Mouse (Mus musculus) cortical plate, adult 2 months (tissue): ENCODE results near the gene Nobox. TPM values are rescaled to one million over a fixed set of nuclear protein-coding genes. Genes with fewer than 3 reads are reported as not detected.

ENCODE experiments used
- H3K27ac ChIP-seq: fragments of 200-500 bp; 2 replicates; pipeline ENCODE4 v1.5.1; 2012; ENCODE audit warnings: low read length, control low read depth, inconsistent platforms; ENCODE audit not compliant: insufficient read depth
- H3K4me1 ChIP-seq: fragments of 200-500 bp; 2 replicates; pipeline ENCODE4 v1.6.1; 2011; ENCODE audit warnings: low read length; ENCODE audit not compliant: control insufficient read depth, insufficient read depth
- H3K4me3 ChIP-seq: fragments of 200-500 bp; 2 replicates; pipeline ENCODE4 v1.5.1; 2011; ENCODE audit warnings: mild to moderate bottlenecking, low read length, control low read depth; ENCODE audit not compliant: insufficient read depth
- CTCF ChIP-seq: fragments of 200-500 bp; IDR thresholded peaks from 2 replicates; pipeline ENCODE4 v1.5.1; 2011; ENCODE audit warnings: mild to moderate bottlenecking, control low read depth, low read length; ENCODE audit not compliant: insufficient read depth; ENCODE audit errors: extremely low read depth
- POLR2A ChIP-seq: fragments of 200-500 bp; IDR thresholded peaks from 2 replicates; pipeline ENCODE4 v1.6.1; 2011; ENCODE audit warnings: mild to moderate bottlenecking, low read length, control low read depth; ENCODE audit not compliant: insufficient read depth; ENCODE audit errors: extremely low read depth
- polyA plus RNA-seq: library from polyadenylated mRNA; depleted of rRNA; stranded (reverse); fragments of >200 nt; gene quantifications from 2 replicates; pipeline ENCODE4 v1.2.3, GENCODE M21; 2012

The Nobox gene
- polyA plus RNA-seq, 1 experiment, result 0.13 TPM

DNA sequence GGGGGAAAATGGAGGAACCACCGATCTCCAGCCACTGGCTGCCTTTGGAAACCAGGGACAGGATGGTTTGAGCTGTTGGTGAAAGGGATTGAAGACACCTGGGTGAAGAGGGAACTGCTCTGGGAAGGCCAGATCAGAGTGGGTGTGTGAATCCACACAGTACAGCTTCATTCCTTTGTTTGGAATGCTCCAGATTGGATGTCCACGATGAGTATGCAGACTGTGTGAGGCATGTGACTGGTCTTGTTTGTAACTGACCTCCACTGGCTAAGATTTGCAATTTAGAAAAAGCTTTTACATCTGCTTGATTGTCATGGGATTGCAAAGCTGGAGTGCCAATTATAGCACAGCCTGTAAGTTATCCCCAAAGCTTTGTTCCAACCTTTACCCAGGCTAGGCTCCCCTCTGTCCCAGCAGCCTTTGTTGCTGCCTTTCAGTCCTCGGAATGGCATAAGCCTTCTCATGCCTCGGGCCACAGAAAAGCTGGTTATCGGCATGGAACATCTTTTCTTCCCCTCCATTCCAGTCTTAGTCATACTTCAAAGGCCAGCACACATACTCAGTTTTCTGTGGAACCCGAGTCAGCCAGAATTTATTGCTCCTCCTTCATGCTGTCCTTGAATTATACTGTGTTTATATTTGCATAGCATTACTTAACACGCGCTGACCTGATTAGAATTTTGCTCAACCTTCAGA is 3.8 kb upstream of the Nobox start:
- no peaks in the 10 kb centered on the region for H3K4me1 ChIP-seq
- no peak overlapping the region for H3K27ac ChIP-seq
- TF ChIP-seq POLR2A (no peak), CTCF (no peak)
- no peak overlapping the region for H3K4me3 ChIP-seq

DNA sequence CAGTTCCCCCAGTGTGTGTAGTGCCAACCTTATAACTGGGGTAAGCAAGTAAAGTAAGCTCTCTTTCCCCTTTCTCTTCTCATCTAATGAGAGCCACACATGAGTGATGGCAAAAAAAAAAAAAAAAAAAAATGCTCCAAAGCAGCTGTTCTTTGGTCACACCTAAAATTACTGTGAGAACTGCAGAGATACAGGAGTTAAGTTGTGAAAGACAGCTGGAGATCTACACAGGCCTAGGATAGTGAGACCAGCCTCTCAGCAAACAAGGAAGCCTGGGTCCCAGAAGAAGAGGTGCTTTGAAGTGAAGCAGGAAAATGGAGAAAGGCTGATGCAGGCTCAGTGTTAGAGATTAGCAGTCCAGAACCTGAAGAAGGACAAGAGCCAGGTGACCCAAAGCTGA is 3.2 kb upstream of the Nobox start:
- Histone ChIP-seq H3K4me1 (no peaks in the 10 kb centered on the region), H3K27ac (no peak overlapping the region), H3K4me3 (no peak overlapping the region)
- TF ChIP-seq POLR2A (no peak), CTCF (no peak)

DNA sequence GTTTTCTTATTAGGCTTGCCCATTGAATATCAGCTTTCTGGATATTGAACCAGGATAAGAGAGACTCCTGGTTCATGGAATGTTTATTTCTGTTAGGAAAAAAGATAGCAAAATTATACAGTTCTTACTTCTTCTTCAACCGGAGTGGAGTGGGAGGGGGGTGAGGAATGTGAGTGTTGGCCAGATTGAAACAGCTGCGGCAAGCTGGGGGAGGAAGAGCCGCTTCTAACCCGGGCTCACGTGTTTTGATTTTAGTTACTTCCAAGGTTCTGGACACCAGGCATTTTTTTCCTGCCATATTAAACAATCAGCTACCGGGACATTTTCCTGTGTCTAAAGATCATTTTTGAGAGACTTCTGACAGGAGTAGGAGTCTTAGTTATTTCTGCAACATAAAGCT is 717 bp upstream of the Nobox start:
- TF ChIP-seq POLR2A, result no peak
- TF ChIP-seq CTCF, result no peak
- Histone ChIP-seq H3K4me1 (no peaks in the 10 kb centered on the region), H3K27ac (no peak overlapping the region), H3K4me3 (no peak overlapping the region)

DNA sequence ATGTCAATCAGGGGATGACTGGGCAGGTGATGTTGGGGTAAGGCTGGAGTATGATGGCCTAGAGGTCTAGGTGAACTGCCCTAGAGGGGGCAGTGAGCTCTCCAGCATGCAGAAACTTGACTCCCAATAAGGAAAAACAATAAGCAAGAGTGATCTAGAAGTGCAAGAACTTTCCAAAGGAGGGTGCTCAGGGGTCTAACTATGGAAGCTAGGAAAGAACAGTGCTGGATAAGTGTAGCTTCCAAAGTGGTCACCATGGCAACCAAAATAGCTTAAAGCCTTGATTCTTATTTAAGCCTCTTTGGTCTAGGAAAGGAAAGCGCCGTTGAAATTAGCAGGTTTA is 11.9 kb downstream of the Nobox start:
- TF ChIP-seq CTCF (no peak), POLR2A (no peak)
- Histone ChIP-seq H3K4me3 (no peak overlapping the region), H3K27ac (no peak overlapping the region), H3K4me1 (peaks cover 11% of the 10 kb centered on the region; the same call in 1 of the 2 replicates)

DNA sequence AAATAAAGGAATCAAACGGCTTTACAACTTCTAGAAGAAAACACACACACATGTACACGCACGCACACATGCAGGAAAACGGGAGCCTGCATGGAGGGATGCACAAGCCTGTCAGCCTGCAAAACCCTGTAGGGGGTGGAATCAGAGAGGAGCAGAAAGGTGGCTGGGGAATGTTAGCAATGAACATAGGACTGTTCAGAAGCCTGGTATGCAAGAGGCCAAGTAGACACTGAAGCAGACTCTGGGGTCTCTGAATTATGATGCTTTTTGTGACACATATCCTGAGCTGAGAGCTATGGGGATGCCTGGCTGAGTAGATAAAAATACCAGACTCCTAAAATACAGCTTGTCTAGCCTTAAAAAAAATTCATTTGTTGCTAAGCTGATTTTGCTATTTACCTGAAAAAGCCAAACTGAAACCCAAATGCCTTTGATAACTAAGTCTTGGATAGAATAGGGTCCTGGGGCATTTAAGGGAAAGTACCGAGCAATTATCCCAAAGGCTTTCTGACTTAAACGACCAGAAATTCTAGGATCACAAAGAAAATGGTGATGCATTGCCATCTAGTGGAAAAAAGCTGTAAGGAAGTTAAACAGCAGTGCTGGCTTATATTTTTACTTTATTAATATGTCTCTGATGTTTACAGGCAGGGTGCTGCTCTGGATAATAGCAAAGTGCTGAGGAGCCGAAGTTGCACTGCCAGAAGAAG is 12.4 kb downstream of the Nobox start:
- TF ChIP-seq CTCF (0 out of 2 replicates have a peak, but pooled peaks have one; percentile 18), POLR2A (no peak)
- no peak overlapping the region for H3K4me3 ChIP-seq
- H3K27ac ChIP-seq, result no peak overlapping the region
- H3K4me1 ChIP-seq, result peaks cover 11% of the 10 kb centered on the region; the same call in 1 of the 2 replicates

DNA sequence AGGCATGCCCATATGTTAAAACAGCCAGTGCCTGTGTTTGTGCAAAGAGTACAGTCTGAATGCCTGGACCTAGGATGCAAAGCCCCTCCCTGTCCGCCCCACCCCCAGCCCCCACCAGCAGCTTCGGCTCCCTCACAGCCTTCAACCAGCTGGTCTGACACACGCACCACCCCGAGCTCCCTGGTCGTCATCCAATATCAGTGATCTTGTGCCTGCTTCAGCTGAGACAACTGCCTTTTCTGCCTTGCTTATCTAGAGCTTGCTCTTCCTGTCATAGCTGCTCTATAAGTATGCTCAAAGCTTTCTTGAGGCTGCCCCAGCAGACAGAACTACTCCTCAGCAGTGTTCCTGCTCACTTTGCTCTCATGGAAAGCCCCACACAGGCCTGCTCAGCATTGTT is 13.4 kb downstream of the Nobox start:
- Histone ChIP-seq H3K27ac (no peak overlapping the region), H3K4me3 (no peak overlapping the region), H3K4me1 (peaks cover 11% of the 10 kb centered on the region; the same call in 1 of the 2 replicates)
- TF ChIP-seq CTCF (no peak), POLR2A (no peak)

DNA sequence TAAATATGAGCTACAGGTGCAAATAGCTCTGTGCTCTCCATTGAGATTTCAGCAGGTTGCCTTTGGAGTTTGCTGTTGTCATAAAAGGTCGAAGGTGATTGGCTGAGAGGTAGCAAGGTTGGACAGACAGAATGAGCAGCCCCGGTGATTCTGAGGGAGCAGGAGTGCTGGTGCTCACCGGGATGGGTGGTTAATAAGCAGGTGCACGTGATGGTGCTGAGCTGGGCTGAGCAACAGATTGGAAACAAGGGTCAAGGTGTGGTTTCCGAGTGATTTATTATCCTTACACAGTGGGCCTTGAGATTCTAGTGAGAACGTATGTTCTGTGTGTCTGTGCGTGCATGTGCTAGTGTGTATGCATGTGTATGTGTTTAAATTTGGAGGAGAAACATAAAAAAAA is 16.2 kb downstream of the Nobox start:
- Histone ChIP-seq H3K27ac (no peak overlapping the region), H3K4me3 (no peak overlapping the region), H3K4me1 (peaks cover 11% of the 10 kb centered on the region; the same call in 1 of the 2 replicates)
- TF ChIP-seq CTCF (no peak), POLR2A (no peak)

DNA sequence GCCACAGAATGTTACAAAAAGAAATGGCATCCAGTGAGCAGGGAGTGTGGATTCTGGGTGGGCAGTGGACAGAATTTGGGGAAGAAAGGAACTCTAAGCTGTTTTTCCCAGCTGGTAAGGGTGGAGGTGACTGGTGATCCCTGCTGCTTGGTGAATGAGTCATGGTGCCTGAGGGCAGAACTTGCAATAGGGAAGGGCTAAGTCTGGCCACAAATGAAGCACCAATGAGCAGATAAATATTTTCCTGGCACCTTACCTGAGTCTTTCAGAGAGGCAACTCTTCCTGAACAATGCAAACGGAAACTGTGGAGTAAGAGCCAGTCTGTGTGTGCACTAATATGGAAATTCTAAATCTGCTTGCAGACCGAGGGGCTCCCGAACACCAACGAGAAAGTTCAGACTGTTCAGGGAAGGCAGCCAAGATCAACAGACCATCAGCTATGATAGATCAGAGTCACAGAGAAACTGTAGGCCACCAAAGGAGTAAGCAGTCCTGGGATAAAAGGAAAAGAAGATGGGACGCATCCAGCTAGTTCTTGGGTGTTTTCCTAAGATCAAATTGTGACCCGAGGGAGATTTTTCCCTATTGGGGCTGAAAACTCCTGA is 16.8 kb downstream of the Nobox start:
- Histone ChIP-seq H3K4me3 (no peak overlapping the region), H3K4me1 (peaks cover 11% of the 10 kb centered on the region; the same call in 1 of the 2 replicates), H3K27ac (no peak overlapping the region)
- TF ChIP-seq POLR2A (no peak), CTCF (no peak)

DNA sequence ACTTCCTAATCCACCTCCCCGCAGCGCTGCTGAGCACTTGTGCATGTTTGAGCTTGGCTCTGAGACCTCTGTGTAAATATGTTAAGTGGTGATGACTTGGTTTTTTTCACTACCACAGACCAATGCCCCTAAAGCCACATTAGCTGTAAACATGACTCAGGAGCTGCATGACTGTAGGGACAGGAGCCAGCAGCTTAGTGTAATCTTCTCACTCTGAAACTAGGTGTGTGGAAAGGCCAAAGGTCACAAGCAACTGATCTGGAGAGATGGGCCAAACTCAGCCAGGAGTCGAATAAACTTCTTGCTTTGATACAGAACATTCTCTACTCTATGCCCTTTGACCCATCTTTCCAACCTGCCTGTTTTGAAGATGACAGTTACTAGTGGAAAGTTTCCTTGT is 17.3 kb downstream of the Nobox start:
- TF ChIP-seq POLR2A (no peak), CTCF (no peak)
- Histone ChIP-seq H3K4me1 (peaks cover 9% of the 10 kb centered on the region; the same call in 1 of the 2 replicates), H3K4me3 (no peak overlapping the region), H3K27ac (no peak overlapping the region)

DNA sequence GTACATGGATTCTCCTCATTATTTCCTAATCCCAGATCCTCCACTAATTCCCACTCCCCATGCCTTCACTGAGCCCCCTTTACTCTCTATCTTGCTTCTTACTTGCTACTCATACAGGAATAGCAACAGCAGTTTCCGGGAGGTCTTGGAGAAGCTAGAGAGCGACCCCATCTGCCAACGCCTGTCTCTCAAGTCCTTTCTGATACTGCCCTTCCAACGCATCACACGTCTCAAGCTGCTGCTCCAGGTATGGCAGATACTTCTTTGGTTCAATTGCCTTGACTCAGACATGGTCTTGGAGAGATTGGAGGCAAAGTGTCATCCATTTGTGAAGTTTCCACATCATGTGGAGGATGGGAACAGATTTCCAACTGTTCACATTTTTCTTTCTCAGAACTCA is 28.9 kb downstream of the Nobox start:
- TF ChIP-seq POLR2A (no peak), CTCF (no peak)
- H3K27ac ChIP-seq, result no peak overlapping the region
- H3K4me1 ChIP-seq, result no peaks in the 10 kb centered on the region
- H3K4me3 ChIP-seq, result no peak overlapping the region

DNA sequence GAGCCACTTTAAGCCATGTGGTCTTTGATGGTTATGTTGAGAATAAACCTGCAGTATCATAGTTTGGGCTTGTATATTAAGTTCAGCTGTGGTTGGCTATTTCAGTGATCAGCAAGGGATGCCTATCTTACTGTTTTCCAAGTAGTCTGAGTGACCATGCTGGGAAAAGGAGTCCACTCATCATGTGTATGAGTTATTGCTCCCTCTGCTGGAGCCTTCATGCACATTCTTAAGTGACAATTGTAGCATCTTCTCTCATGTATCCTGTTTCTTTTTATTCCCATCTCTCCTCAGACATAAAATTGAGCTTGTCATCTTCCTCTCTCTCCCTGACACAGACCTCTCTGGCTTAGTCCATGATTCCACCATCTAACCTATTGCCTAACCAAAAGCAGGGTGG is 31.1 kb downstream of the Nobox start:
- Histone ChIP-seq H3K4me3 (no peak overlapping the region), H3K27ac (no peak overlapping the region), H3K4me1 (no peaks in the 10 kb centered on the region)
- TF ChIP-seq POLR2A (no peak), CTCF (peak; percentile 35; the same call in 1 of the 2 replicates)
